Mouse (Mus musculus): ENCODE measurements around the gene Trappc12.

GRCm38 (mm10) chr12:28735293-28735692 lies 15.0 kb downstream of the Trappc12 start:
- TF ChIP-seq CTCF (conservative IDR thresholded peaks at IDR 0.05; ENCODE audit: insufficient read depth, insufficient read length, low read depth, low read length) (no peak), POLR2A (IDR thresholded peaks at IDR 0.05; ENCODE audit: low read depth, low read length) (no peak)
